Mouse (Mus musculus) adrenal gland, postnatal 4 days (tissue): ENCODE results near the gene Fkbp7. TPM values are rescaled to one million over a fixed set of nuclear protein-coding genes. Genes with fewer than 3 reads are reported as not detected.

Source experiments
- DNase-seq, 2 experiments: peaks; one replicate each; pipeline ENCODE4 v3.0.0; 2021 to 2022; ENCODE audit warnings: low spot score in 2 of 2, mixed read lengths in 2 of 2
- long read RNA-seq, 2 experiments: library from polyadenylated mRNA; stranded (forward); transcript quantifications; one replicate each; pipeline ENCODE4 v2.0.0; 2021
- total RNA-seq, 2 experiments: library from RNA; stranded (reverse); gene quantifications; 2 replicates each; pipeline ENCODE4 v1.2.3; 2021

Fkbp7 gene
- 10 to 100 TPM; 38.5 to 43.3 TPM for total RNA-seq
- long read RNA-seq, experiment 1, transcript Fkbp7-201 (4 exons, 860 nt) = major isoform, 18 of 25 reads
- long read RNA-seq, experiment 1, partial matches to known transcripts = 0 of 25 reads
- long read RNA-seq, experiment 1, other reads (novel, unspliced or antisense) = 7 of 25 reads
- long read RNA-seq, experiment 2, transcript Fkbp7-201 (4 exons, 860 nt) = major isoform, 16 of 23 reads
- long read RNA-seq, experiment 2, partial matches to known transcripts = 2 of 23 reads
- long read RNA-seq, experiment 2, other reads (novel, unspliced or antisense) = 5 of 23 reads

GRCm38 (mm10) chr2:76672966-76673392 lies at the start of gene Fkbp7:
Gene Fkbp7 (minus strand): TSS chr2:76673116.
- DNase-seq = peak; percentile 74 to 83

DNA sequence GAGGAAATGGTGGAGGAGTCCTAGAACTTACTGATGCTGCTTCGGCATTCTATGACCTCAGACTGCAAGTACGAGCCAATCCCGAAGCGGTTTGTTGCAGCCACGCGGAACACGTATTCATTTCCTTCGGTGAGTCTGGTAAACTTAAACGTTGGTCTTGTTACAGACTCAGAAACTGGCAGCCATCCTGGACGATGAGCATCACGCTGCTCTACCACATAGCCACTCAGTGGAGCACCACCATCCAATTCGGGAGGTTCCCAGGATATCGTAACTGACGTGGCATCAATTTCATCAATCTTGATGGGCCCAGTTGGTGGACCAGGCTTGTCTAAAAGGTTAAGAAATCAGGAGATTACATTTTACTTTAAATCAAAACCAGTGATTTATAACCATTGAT lies 46.7 kb upstream of the Fkbp7 start:
- DNase-seq = no peak

- no peak for DNase-seq
These were observed 42.1 kb upstream of the Fkbp7 start for GRCm38 (mm10) chr2:76714984-76715383.

DNA sequence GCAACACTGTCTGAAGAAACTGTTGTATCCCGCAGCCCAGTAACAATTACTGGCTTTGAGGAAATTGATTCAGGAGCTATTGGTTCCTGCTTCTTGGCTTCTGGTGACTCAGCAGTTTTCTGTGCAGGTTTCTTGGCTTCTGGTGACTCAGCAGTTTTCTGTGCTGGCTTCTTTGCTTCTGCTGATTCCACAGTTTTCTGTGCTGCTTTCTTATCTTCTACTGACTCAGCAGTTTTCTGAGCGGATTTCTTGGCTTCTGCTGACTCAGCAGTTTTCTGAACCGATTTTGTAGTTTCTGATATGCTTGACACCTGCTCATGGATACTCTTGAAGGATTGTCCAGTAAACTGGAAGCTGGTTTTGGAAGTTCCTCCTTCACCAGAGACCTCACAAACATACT lies 35.6 kb upstream of the Fkbp7 start:
- no peak for DNase-seq

GRCm38 (mm10) chr2:76705655-76706054 lies 32.7 kb upstream of the Fkbp7 start:
- DNase-seq = no peak

DNA sequence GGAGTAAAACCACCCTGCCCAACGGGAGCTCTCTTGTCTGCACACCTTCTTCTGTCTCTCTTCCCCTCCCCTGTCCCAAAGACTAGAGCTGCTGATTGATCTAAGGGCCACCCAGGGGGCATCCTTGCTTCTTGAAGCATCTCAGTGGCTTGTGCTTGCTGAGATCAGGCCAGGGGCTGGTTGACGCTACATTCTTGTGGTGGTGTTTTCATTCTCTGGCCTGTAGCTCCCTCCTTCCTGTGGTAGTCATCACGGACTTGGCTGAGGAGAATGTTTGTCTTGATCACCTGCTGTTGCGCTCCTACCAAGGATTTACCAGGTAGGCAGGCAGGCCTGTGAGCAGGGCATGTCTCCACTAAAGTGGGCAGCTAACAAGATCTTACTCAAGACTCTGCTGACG lies 29.8 kb upstream of the Fkbp7 start:
- no peak for DNase-seq

DNA sequence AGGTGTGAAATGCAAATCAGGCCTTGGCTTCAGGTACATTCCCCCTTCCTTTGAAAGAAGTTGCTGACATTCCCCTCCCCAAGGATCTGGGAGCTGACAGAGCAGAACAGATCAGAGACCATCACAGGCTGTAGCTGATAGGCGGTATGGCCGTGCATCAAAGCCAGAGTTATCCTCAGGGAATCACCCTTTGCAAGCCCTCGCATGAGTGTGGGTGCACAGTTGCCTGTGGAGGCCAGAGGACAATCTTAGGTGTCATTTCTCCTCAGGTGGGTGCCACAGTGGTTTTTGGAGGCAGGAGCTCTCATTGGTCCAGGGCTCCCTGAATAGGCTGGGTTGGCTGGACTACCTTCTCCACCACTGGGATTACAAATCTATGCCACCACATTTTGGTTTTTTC lies 29.3 kb upstream of the Fkbp7 start:
- DNase-seq = no peak

- DNase-seq = no peak
These were observed 22.4 kb upstream of the Fkbp7 start for GRCm38 (mm10) chr2:76695290-76695689.

DNA sequence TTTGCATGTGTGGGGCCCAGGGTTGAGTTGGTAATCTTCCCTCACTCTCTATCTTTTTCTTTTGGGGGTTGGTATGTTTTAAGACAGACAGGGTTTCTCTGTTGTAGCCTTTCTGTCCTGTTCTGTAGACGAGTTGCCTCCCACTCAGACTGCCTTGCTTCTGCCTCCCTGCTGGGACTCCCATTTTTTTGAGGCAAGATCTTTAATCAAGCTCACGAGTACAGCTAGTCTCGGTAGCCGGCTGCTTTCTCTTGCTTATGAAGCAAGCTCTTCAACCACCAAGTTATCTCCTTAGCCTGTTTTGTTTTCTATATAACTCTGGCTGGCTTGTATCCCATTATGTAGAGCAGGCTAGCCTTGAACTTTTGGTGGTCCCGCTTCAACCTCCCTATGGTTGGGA lies 20.8 kb upstream of the Fkbp7 start:
- DNase-seq = no peak

DNA sequence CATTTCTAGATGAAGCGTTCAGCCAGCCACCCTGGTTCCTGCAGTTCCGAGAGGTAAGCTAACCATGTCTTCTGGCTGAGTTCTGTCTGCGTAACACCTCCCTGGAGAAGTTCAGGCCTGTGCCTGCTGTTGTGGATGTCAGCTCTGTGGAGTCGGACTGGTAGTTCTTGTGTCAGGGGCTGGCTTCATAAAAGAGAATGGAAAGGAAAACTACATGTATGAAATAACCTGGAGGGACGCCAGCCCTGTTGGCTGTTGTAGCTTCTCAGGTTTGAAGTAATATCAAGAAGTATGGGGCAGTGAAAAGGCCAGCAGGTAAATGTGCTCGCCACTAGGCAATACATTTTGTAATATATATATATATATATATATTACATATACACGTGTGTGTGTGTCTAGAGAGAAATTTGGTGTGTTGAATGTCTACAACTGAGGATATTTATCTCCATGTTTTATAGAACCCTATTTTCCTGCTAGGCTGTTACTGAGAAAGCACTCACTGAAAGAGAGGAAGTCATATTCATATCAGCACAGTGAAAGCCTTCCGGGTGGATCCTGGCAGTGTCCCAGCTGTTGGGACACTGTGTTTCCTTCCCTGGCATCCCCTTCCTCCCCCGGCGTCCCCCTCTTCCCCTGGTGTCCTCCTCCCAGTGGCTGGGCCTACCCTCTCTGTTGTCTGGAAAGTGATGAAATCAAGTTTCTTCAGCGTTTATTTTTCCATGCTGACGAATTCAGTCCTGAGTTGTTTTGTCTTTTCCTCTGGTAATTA lies 17.7 kb upstream of the Fkbp7 start:
- DNase-seq = no peak

DNA sequence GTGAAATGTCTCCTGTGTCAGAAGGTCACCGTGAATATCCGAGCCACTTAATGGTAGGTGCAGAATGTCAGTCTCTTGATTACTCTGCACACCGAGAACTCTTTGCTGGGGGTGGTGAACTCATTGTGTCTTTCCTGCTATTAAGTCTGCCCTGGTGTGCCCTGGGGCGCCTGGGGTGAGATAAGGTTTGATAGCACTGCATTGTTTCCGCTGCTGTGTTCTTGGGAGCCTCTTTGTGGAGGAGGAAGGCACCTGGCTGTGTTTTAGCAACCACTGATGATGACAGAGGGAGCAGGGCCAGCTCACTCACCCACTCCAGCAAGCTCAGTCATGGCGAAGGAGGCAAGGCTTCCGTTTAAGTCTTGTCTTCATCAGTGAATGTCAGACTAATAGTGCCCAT lies 15.2 kb upstream of the Fkbp7 start:
- DNase-seq = no peak

GRCm38 (mm10) chr2:76687608-76688007 lies 14.7 kb upstream of the Fkbp7 start:
- no peak for DNase-seq

DNA sequence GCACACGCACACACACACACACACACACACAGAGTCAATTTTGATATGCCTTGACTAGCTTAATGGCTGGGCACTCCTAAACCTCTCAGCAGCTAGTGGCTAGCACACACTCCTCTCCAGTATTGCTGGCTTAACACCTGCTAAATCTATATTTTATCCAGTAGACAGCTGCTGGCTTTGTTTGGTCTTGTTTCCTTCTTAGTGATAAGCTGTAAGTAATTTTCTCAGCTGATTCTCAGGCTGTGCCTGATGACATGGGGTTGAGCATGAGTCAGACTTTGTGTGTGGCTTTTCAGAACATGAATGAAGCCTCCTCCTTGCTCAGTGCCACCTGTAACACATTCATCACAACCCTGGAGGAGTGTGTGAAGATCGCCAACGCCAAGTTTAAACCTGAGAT lies 14.1 kb upstream of the Fkbp7 start:
- DNase-seq = no peak

- no peak for DNase-seq
These were observed 9.4 kb upstream of the Fkbp7 start for GRCm38 (mm10) chr2:76682301-76682700.

GRCm38 (mm10) chr2:76676401-76677226 lies 3.7 kb upstream of the Fkbp7 start:
- DNase-seq = no peak

- DNase-seq = no peak
These were observed 3.0 kb upstream of the Fkbp7 start for GRCm38 (mm10) chr2:76675949-76676348.

GRCm38 (mm10) chr2:76675451-76675850 lies 2.5 kb upstream of the Fkbp7 start:
- no peak for DNase-seq

DNA sequence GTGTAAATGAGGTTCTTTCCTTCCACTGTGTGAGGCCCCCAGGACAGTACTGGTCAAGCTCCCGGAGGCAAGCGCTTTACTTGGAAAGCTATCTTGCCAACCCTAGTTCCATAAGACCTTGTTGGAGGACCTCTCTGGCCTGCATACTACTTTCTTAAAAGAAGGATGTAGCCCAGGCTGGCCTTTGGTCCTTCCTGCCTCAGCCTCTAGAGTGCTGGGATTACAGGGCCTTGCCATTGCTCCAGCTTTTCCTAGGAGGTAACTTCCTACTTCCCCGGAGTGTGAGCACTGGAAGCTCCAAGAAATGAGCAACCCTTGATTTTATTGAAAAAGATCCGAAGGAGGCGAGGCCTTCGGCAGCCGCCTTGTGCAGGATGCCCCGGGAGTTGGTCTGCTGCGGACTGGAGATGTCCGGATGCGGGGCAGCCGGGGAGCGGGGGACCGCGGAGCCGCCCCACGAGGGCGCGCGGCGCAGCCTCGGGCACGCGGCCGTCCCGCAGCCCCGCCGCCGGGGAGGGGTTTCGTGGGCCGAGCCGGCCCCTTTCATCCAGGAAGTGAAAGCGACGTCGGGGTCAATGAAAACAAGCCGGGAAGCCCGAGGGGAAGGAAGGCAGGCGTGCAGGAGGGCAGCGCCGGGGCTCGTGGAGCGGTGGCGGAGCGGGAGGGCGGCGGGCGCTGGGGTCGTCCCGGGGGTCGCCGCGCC lies 2.0 kb upstream of the Fkbp7 start, which contains the start of gene Plekha3:
TSS of gene Plekha3 (plus strand) at position 557 of the 703 bp plus-strand sequence.
- peak; percentile 55 to 79 for DNase-seq

GRCm38 (mm10) chr2:76673472-76674081 lies 661 bp upstream of the Fkbp7 start:
- DNase-seq = no peak

GRCm38 (mm10) chr2:76672134-76672745 lies 676 bp downstream of the Fkbp7 start:
- DNase-seq = no peak
